Mouse (Mus musculus): ENCODE measurements around the gene Hist3h2ba. TPM values are rescaled to one million over a fixed set of nuclear protein-coding genes. Genes with fewer than 3 reads are reported as not detected.
A peak's percentile ranks its signal among the peaks of the same experiment; 100 is the strongest.

Gene Hist3h2ba
- polyA plus RNA-seq, 1 experiment from 2014 or later = 115 TPM

GRCm38 (mm10) chr11:58977150-58977549 is 28.4 kb downstream of the Hist3h2ba start:
- under 1% methylated on average over 29 of the region's 29 CpGs for WGBS
- DNase-seq (ENCODE audit: low spot score) = peak; percentile 46
- no peaks in the 10 kb centered on the region for H3K9me3 ChIP-seq
- peaks cover 39% of the 10 kb centered on the region for H3K36me3 ChIP-seq
- peak overlapping the region; percentile 97 for H3K4me3 ChIP-seq
- peak overlapping the region; percentile 92 for H3K27ac ChIP-seq
- H3K4me1 ChIP-seq (replicated peaks) = peaks cover 62% of the 10 kb centered on the region
- H3K27me3 ChIP-seq (ENCODE audit: insufficient read depth, poor library complexity, severe bottlenecking) = no peaks in the 10 kb centered on the region

GRCm38 (mm10) chr11:58977607-58978026 is 28.9 kb downstream of the Hist3h2ba start:
- Histone ChIP-seq H3K27me3 (ENCODE audit: insufficient read depth, poor library complexity, severe bottlenecking) (no peaks in the 10 kb centered on the region), H3K4me3 (peak overlapping the region; percentile 97), H3K9me3 (no peaks in the 10 kb centered on the region), H3K27ac (peak overlapping the region; percentile 92), H3K36me3 (peaks cover 39% of the 10 kb centered on the region), H3K4me1 (replicated peaks) (peaks cover 62% of the 10 kb centered on the region)
- no peak for DNase-seq (ENCODE audit: low spot score)
- WGBS = under 1% methylated on average over 21 of the region's 21 CpGs

- no peaks in the 10 kb centered on the region for H3K27me3 ChIP-seq (ENCODE audit: insufficient read depth, poor library complexity, severe bottlenecking)
- no peaks in the 10 kb centered on the region for H3K9me3 ChIP-seq
- under 1% methylated on average over 64 of the region's 64 CpGs for WGBS
- peaks cover 43% of the 10 kb centered on the region for H3K36me3 ChIP-seq
- peak within 1 kb of the TSS; percentile 97 for H3K4me3 ChIP-seq
- peak within 1 kb of the TSS; percentile 92 for H3K27ac ChIP-seq
- DNase-seq (ENCODE audit: low spot score) = peak; percentile 80
- peaks cover 62% of the 10 kb centered on the region for H3K4me1 ChIP-seq (replicated peaks)
Measured at GRCm38 (mm10) chr11:58978027-58978705, 29.4 kb downstream of the Hist3h2ba start, which contains the start of gene Trim11. Gene Trim11 (plus strand): TSS chr11:58978093.

- H3K4me1 ChIP-seq (replicated peaks) = peaks cover 62% of the 10 kb centered on the region
- peak overlapping the region; percentile 97 for H3K4me3 ChIP-seq
- DNase-seq (ENCODE audit: low spot score) = no peak
- H3K9me3 ChIP-seq = no peaks in the 10 kb centered on the region
- H3K27ac ChIP-seq = peak overlapping the region; percentile 92
- peaks cover 47% of the 10 kb centered on the region for H3K36me3 ChIP-seq
- H3K27me3 ChIP-seq (ENCODE audit: insufficient read depth, poor library complexity, severe bottlenecking) = no peaks in the 10 kb centered on the region
- 2% methylated on average over 5 of the region's 5 CpGs for WGBS
Measured at GRCm38 (mm10) chr11:58978706-58979030, 29.9 kb downstream of the Hist3h2ba start.

- WGBS = 83% methylated on average over 3 of the region's 3 CpGs
- Histone ChIP-seq H3K27me3 (ENCODE audit: insufficient read depth, poor library complexity, severe bottlenecking) (no peaks in the 10 kb centered on the region), H3K4me1 (replicated peaks) (peaks cover 60% of the 10 kb centered on the region), H3K36me3 (peaks cover 47% of the 10 kb centered on the region), H3K9me3 (no peaks in the 10 kb centered on the region), H3K4me3 (peak overlapping the region; percentile 97), H3K27ac (no peak overlapping the region)
- no peak for DNase-seq (ENCODE audit: low spot score)
Measured at GRCm38 (mm10) chr11:58979183-58979582, 30.5 kb downstream of the Hist3h2ba start.

- Histone ChIP-seq H3K4me3 (peak overlapping the region; percentile 97), H3K27me3 (ENCODE audit: insufficient read depth, poor library complexity, severe bottlenecking) (no peaks in the 10 kb centered on the region), H3K36me3 (peaks cover 47% of the 10 kb centered on the region), H3K9me3 (no peaks in the 10 kb centered on the region), H3K27ac (no peak overlapping the region), H3K4me1 (replicated peaks) (peaks cover 57% of the 10 kb centered on the region)
- 86% methylated on average over 7 of the region's 7 CpGs for WGBS
- DNase-seq (ENCODE audit: low spot score) = no peak
Measured at GRCm38 (mm10) chr11:58979661-58980060, 30.9 kb downstream of the Hist3h2ba start.

GRCm38 (mm10) chr11:58980381-58980990 is 31.8 kb downstream of the Hist3h2ba start:
- WGBS = 79% methylated on average over 5 of the region's 5 CpGs
- no peak for DNase-seq (ENCODE audit: low spot score)
- Histone ChIP-seq H3K9me3 (no peaks in the 10 kb centered on the region), H3K27me3 (ENCODE audit: insufficient read depth, poor library complexity, severe bottlenecking) (no peaks in the 10 kb centered on the region), H3K36me3 (peaks cover 50% of the 10 kb centered on the region), H3K27ac (no peak overlapping the region), H3K4me1 (replicated peaks) (peaks cover 55% of the 10 kb centered on the region), H3K4me3 (peak overlapping the region; percentile 97; the same call in 1 of the 2 replicates)

GRCm38 (mm10) chr11:58981541-58982447 is 33.1 kb downstream of the Hist3h2ba start:
- Histone ChIP-seq H3K27me3 (ENCODE audit: insufficient read depth, poor library complexity, severe bottlenecking) (no peaks in the 10 kb centered on the region), H3K9me3 (no peaks in the 10 kb centered on the region), H3K36me3 (peaks cover 58% of the 10 kb centered on the region), H3K4me1 (replicated peaks) (peaks cover 42% of the 10 kb centered on the region), H3K4me3 (no peak overlapping the region), H3K27ac (no peak overlapping the region)
- WGBS = 62% methylated on average over 14 of the region's 14 CpGs
- no peak for DNase-seq (ENCODE audit: low spot score)

- no peak for DNase-seq (ENCODE audit: low spot score)
- no peak overlapping the region for H3K27ac ChIP-seq
- no peaks in the 10 kb centered on the region for H3K9me3 ChIP-seq
- peaks cover 66% of the 10 kb centered on the region for H3K36me3 ChIP-seq
- peaks cover 37% of the 10 kb centered on the region for H3K4me1 ChIP-seq (replicated peaks)
- no peak overlapping the region for H3K4me3 ChIP-seq
- H3K27me3 ChIP-seq (ENCODE audit: insufficient read depth, poor library complexity, severe bottlenecking) = no peaks in the 10 kb centered on the region
- 87% methylated on average over 18 of the region's 18 CpGs for WGBS
Measured at GRCm38 (mm10) chr11:58982471-58983097, 33.9 kb downstream of the Hist3h2ba start.

- Histone ChIP-seq H3K9me3 (no peaks in the 10 kb centered on the region), H3K27me3 (ENCODE audit: insufficient read depth, poor library complexity, severe bottlenecking) (no peaks in the 10 kb centered on the region), H3K4me1 (replicated peaks) (peaks cover 31% of the 10 kb centered on the region), H3K27ac (no peak overlapping the region), H3K4me3 (no peak overlapping the region), H3K36me3 (peaks cover 78% of the 10 kb centered on the region)
- no peak for DNase-seq (ENCODE audit: low spot score)
- 89% methylated on average over 6 of the region's 6 CpGs for WGBS
Measured at GRCm38 (mm10) chr11:58983691-58984341, 35.1 kb downstream of the Hist3h2ba start.

- Histone ChIP-seq H3K27ac (no peak overlapping the region), H3K36me3 (peaks cover 87% of the 10 kb centered on the region), H3K27me3 (ENCODE audit: insufficient read depth, poor library complexity, severe bottlenecking) (no peaks in the 10 kb centered on the region), H3K4me3 (no peak overlapping the region), H3K4me1 (replicated peaks) (peaks cover 23% of the 10 kb centered on the region), H3K9me3 (no peaks in the 10 kb centered on the region)
- 91% methylated on average over 7 of the region's 7 CpGs for WGBS
- no peak for DNase-seq (ENCODE audit: low spot score)
Measured at GRCm38 (mm10) chr11:58984657-58985056, 35.9 kb downstream of the Hist3h2ba start.

GRCm38 (mm10) chr11:58985299-58985917 is 36.7 kb downstream of the Hist3h2ba start:
- no peaks in the 10 kb centered on the region for H3K9me3 ChIP-seq
- DNase-seq (ENCODE audit: low spot score) = no peak
- 93% methylated on average over 3 of the region's 3 CpGs for WGBS
- peaks cover 94% of the 10 kb centered on the region for H3K36me3 ChIP-seq
- no peaks in the 10 kb centered on the region for H3K27me3 ChIP-seq (ENCODE audit: insufficient read depth, poor library complexity, severe bottlenecking)
- H3K27ac ChIP-seq = no peak overlapping the region
- H3K4me1 ChIP-seq (replicated peaks) = peaks cover 15% of the 10 kb centered on the region
- no peak overlapping the region for H3K4me3 ChIP-seq

All from hindbrain, embryonic 10.5 days (tissue).